Mouse (Mus musculus): ENCODE measurements at regions not wholly inside any gene's neighbourhood (a gene's known extent, or its start where the extent isn't known, plus 50 kb on each side); places are given as distances from the start of the nearest gene placed in this dataset.

DNA sequence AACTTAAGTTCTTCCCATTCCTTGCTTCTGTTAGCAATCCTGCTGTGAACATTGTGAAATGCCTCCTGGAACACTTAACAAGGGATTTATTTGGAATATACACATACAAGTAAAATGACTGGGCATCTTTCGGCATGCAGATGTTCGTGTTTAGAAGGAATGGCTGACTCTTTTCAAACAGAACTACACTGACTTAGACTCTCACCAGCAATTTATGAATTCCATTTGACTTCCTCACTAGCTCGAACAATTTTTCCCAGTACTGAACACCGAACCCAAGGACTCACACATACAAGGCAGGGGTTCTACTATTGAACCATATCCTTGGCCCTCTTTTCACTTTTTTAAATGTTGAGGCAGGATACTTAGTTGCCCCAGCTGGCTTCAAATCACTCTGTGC, 412.4 kb upstream of the Tnp1 start:
- no peak for DNase-seq

DNA sequence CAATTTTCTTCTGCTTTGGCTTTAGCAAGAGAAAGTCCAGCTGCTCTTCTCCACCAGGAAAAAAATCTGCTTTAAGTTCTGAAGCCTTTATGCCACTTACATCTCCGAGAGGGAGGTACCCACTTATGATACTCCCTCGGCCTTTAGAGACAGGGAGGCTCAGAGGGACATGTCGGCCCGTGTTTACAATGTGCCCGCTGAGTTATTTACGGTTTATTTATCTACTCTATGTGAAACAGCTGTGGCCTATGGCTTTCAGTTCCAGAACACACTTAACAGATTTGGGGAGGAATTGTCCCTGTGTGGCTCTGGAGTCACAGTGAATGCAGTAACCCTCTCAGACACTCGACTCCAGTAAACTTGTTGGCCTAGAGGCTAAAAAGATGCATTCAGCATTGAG, 409.3 kb upstream of the Tnp1 start:
- no peak for DNase-seq

DNA sequence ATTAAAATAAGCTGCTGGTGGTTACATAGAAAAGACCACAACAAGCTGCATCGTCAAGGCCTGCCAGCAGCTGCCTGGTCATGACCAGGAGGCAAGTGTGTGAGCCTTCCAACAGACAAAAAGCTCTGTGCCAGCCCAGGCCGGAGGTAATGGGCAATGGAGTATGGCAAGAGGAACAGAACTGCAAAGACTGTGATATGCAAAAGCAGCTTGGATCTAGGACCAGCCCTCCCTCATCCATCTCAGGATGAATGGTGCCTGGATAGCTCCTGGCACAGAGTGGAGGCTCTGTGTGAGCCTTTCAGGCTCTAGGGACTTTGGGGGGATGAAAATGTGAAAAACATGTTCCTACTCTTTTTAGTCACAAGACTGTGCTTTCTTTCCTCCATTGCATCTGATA, 402.5 kb upstream of the Tnp1 start:
- no peak for DNase-seq

DNA sequence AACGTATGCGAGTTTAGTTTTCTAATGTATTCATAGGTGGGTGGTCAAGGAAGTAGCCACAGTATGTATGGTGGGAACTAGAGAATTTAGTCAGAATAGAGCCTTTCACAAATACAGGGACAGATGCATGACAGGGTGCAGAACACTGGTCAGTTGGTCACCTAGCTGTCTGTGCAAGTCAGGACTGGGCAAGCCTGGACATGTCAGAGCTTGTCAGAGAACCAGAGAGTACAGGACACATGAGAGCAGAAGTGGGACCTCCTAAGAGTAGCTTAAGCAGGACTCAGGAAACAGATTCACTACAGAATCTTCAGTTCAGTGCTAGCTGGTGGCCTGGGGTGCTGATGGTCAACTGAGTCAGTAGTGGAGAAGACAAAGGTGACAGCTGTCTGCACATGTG, 395.7 kb upstream of the Tnp1 start:
- no peak for DNase-seq

DNA sequence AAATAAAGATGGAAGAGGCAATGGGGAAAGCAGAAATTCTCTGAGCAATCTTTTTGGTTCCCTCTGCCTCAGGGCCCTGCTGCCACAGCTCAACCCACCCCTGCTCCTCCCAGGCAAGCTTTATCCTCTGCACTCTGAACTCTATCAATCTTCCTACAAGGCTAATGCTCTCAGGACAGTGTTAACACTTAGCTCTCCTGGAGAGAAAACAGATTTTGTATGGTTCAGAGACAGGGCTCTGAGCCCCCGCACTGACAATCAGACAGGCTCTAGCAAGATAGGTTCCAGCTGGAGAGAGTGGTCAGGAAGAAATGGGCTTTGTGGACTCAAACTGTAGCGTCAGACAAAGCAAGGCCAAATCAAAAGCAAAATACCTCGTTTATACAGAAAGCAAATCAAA, 383.5 kb upstream of the Tnp1 start:
- no peak for DNase-seq

DNA sequence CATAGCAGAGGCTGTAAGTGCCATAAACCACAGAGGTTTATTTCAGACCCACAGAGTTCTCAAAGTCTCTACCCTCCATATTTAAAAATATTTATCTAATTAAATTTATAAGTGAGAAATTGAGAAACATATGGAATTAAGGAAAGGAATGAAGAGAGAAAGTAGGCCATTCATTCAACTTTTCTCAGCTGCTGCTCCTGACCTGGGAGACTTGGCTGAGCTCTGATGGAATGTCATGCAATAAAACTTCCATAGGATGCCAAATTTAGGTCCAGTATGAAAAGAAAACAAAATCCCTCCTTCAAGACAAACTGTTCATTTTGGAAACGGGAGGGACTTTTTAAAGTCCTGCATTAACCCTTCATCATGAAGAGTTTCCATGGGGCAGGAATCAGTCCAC, 379.3 kb upstream of the Tnp1 start:
- no peak for DNase-seq

DNA sequence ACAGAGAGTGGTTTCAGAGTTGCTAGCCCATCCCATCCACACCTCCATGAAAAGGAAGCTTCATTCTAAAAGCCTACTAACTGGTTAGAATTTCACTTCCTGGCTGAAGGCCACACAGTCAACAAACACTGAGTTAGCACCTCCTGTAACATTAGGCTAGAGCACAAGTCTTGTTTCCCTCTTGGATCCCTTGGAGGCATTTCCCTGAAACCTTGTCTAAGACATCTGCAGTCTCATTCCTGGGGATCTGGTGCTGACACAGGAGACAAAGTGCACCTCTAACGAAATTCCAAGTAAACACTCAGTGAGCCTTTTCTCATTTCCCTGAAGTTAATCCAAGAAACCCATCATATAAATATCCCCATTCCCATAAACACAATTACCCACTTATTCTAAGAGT, 378.8 kb upstream of the Tnp1 start:
- no peak for DNase-seq

DNA sequence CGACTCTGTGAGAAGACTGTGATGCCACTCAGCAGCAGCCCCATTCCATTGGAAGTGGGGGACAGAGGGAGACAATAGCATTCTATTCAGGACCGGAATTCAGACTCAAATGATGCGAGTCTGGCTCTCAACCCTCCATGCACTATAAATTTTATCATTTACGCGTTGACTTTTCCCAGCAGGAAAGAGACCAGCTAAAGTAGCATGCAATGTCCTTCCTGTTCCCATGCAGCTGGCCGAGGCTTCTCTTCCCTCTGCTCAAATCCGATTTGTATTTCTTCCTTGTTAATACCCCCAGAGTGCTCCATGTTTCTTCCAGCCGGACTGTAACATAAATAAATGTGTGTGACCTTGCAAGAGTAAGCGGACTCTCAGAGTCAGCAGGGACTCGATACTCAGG, 376.4 kb upstream of the Tnp1 start:
- DNase-seq = no peak

DNA sequence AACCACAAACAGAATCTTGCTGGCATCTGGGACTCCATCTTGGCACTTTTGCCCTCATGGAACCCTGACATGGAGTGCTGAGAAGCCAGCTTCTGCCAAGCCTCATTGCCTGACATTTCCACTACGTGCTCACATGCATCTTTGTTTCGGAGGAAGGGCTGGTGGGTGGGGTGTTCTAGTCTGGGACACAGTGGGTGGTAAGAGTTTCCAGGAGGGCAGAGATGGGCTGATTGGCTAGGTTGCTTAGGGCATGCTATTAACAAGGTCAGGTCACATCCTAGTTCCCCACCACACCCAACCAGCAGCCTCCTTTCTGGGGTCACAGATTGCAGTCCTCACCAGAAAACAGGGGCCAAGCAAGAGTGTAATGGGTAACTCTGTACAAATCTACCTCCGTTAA, 374.3 kb upstream of the Tnp1 start:
- no peak for DNase-seq

DNA sequence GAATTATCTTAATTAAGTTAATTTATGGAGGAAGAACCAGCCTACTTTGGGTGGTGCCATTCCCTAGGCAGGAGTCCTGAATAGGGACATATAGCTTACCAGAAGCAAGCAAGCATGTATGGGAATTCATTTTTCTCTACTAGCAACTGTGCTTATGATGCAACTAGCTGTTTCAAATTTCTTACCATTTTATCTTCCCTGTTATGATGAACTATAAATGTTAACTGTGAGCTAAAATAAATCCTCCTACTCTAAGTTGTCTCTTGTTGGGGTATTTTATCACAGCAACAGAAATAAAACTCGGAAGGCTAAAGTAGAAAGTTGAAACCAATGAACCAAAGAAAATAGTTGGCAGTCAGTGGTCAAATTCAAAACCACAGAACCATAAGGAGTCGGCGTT, 373.5 kb upstream of the Tnp1 start:
- no peak for DNase-seq

DNA sequence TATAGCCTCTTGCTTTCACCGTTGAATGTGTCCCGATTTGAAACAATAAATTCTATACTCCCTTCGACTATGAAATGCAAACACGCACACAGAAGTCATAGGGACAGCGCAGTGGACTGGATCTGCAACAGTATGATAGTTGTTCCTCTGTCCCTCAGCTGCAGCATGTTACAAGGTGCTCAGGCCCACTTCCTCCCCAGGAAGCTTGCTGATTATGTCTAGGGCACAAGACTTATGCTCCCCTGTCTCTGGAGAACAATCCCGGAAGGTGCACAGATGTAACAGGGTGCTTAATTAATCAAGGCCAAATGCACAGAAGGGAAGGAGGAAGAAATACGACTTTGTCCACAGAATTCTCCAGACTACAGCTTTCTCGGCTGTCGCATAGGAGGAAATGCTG, 365.9 kb upstream of the Tnp1 start:
- DNase-seq = no peak

DNA sequence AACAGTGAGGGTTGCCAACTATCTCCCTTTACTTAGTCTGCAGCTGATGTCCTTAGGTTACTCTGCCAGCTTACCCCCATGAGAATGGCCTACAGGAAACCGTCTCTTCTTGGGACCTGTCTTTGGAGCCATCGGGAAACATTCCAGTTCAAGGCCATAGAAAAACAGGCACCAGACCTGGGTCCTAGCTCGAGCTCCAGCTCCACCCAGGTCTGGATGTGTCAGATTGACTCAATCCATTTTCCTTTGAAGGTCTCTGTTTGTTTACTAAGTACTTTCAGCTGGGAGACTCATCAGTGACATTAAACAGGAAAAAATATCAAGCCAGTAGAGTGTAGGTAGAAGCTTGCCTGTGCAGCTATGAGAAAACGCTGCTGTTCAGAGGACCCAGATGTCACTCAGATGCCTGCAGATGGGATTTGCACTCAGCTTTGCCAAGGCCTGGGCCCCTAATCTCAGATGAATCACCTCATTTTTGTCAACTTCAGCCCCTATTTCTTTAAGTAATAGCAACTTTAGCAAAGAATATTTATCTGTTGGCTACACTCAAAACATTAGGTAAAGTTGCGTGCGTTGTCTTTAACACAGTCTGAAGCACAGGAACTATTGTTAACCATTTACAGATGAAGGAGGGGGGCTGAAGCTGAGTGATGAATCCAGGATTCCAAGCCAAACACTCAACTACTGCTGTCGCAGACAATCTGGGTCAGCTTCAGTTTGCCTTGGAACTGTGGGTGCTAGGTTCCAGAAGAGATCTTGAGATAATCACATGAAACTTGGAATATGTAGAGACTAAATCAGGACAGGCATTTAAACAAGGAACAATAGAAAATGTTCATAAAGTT, 359.0 kb upstream of the Tnp1 start:
- no peak for DNase-seq

DNA sequence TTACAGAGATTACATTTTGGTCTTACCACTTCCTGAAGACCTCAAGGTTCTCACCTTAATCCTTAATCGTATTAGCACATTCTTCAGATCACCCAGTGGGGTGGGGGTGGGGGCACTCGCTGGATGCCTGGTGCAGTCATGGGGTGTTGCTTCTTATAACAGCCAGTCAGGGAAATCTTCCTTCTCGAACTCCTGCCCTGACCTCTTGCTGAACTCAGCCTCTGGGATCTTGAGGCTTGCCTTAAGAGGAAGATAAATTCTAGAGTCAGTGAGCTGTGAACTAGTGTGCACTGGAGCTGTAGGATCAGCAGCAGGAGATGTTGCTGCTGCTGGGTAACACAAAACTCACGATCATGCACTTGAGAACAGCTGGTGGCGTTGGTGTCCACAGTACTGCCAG, 352.5 kb upstream of the Tnp1 start:
- no peak for DNase-seq

DNA sequence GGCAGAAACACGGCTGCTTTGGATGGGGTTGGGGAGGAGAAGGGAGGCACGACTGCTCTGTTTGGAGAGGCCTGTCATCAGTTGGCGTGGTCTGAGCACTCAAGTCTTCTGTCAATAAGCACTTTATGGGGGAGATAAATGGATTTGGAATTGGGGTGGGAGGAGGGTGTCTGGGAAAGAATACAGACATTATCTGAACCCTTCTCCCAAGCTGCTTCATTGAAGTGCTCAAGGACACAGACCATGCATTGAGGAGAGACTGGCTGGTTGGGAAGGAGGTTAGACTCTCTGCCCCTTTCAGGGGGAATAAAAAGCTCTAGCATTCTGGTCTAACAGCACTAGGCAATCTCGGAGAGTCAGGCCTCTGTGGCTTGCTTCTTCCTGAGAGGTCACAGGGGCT, 350.1 kb upstream of the Tnp1 start:
- DNase-seq = no peak

DNA sequence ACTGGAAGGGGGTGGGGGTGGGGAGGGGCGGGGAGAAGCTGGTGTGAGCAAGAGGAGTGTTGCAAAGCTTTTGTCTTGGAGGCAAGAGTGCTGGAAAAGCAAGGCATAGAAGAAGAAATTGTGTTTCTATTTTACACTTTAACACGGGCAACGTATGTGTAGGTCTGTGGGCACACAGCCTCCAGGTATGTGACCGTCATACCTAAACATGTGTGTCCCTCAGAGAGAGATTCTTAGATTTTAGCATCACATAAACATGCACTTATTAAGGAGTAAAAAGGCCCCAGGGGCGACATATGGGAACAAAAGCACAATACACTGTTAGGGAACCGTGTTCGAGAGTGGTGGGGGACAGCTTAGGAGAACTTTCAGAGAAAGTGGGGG, 348.6 kb upstream of the Tnp1 start:
- no peak for DNase-seq

DNA sequence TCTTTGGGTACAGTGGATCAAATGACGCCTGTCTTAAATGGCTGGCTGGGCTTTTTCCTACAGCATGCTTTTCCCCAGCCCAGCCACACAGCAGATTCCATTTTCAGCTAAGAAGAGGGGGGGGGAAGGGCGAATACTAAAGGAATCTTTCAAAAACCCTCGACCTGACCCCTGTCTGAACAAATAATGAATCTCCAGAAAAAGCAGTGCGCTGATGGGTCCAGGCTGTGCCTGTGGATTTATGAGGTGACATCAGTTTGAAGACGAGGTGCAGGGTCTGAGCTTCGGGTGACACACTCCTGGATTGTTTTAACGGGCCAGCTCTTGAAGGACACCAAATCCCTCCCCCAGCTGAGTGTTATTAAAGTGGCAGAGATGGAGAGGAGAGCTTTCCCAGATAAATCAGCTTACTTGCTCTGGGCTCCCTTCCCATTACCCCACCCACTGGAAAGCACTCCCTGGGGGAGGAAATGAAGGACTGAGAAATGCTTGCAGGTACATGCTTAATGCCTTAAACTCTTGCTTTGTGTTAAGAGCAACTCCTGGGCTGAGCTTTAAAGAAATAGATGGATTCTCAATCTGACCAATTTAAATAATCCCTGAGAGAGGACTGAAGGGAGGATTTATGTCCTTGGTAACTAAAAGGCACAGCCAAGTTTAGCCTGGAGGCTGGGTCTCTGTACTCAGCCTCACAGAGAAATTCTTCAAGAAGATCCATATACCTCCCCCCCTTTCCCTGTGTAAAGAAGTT, 348.0 kb upstream of the Tnp1 start:
- DNase-seq = peak; percentile 34

DNA sequence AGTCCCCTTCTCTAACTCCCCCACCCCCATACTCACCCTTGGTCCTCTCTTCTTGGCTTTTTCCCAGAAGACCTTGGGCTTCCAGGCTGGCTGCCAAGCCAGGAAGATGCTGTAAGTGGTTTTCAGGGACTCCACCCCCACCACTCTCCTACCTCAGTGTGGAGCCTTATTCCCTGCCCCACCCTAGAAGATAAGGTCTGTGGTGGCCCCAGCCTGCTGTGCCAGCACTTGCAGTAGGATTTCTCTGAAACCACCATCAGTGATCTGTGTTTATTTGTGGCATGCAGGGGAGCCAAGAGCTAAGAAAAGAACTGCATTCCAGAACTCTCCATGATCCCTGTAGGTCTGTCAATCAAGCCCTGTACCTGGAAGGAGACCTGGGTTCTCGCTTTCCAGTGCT, 346.4 kb upstream of the Tnp1 start:
- peak; percentile 68 for DNase-seq

DNA sequence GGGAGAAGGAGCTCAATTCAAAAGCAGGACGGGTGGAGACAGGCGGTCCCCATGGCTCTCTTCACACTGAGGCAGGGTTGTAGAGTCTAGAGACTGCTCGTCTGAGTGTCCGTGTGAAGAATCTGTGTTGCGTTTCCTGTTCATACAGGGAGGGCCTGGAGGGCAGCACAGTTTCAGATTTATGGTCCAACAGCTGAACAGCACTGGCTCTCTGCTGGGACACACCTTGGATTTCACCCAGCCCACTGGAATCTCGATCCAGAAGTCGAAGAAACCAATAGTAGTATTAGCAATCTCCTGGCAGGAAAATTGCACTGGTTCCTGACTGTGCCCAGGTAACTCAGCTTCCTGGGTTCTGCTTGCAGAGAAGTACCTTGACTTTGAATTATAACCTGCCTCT, 345.6 kb upstream of the Tnp1 start:
- no peak for DNase-seq

DNA sequence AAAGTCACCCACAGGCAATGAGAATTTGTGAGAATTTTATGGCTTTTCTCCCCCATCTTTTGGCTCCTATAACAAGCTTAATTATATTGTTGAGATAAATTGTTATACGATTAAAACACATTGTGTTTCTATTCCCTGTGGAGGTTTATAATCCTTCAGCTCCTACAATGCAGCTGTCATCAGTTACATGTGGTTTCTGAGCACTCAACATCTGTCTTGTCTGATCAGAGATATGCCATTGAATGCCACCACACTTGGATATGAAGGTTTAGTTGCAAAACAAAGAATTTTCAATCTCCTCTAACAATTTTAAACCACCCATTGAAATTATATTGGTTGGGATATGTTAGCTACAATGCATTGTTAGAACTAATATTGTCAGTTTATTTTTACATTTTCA, 338.7 kb upstream of the Tnp1 start:
- no peak for DNase-seq

DNA sequence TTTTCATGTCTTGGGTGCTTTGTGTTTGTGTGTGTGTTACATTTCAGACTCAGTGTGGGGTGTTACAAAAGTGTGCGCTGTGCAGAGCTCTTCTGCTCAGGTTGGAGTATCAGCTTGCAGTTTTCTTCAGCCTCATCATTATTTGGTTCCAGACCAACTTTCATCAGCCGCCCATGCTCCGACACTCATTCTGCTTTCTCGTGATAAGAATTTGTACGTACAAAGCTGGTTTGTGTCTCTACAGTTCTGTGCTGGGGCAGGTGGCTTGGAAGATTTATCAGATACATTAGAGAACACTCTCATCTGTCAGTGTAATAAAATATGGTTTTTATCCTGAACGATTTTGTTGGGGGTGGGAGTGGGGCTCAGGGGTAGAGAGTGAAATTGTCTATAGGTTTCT, 332.8 kb upstream of the Tnp1 start:
- no peak for DNase-seq

DNA sequence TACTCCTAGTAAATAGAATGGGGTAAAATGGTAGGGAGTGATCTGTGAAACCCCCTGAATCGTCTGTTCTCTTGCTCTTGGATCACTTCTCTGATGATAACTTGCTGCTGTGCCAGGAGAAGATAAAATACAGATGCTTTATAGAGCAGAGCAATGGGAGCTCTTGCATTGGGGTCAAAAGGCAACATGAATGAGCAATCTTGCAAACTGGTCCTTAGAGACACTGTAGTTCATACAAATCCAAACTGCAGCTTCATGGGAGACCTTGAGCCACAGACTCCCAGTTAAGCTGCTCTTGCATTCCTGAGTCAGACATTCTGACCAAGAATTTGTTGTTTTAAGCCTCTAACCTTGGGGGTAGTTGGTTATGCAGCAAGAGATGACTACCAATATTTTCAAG, 328.9 kb upstream of the Tnp1 start:
- no peak for DNase-seq

DNA sequence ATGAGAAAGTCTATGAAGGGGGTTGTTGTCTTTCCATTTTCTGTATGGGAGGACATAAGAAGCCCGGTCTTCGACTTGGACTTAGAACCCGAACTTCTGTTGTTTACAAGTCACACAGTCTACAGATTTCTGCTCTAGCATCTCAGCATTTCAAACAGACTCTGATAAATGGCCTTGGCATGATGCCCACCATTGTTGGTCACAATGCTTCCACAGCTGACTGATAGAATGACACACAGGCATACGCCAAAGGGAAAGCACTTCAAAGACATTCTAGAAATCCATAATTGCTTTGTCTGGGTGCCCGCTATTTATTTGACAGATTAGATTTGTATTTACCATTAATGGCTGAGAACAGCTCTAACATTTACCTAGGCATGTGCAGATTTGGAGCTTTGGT, 326.2 kb upstream of the Tnp1 start:
- no peak for DNase-seq

DNA sequence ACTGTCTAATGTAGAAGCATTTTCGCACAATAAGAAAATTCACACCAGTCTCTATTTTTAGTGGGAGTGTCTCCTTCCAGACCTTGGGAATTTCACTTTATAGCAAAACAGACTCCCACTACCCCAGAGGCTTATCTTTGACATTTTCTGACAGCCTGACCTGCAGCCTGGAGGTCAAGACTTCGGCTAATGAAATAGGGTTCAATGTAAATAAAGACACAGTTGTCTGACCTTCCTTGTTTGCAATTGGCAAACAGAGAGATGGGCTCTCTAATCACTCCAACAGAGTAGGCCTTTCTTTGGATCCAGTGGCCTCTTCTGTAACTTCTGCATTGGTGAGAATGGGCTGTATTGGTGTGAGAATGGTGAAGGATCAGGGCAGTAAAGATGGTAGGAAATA, 321.7 kb upstream of the Tnp1 start:
- DNase-seq = no peak

DNA sequence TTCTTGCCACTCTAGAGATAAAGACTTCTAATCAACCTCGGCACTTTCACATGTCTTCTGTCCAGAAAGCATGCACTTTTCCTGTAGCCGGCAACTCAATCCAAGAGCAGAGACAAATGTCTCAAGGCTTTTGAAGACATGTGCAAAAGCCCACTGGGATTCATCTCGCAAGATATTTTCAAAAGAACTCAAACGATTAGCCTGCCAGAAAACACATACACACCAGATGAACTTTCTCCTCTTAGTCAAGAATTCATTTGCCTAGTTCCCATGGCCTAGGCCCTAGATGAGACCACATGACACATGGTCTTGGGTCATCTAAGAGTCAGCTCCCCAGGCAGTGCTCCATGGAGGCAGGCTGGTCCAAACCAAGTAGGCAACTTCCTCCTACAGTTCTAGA, 293.8 kb upstream of the Tnp1 start:
- DNase-seq = no peak

DNA sequence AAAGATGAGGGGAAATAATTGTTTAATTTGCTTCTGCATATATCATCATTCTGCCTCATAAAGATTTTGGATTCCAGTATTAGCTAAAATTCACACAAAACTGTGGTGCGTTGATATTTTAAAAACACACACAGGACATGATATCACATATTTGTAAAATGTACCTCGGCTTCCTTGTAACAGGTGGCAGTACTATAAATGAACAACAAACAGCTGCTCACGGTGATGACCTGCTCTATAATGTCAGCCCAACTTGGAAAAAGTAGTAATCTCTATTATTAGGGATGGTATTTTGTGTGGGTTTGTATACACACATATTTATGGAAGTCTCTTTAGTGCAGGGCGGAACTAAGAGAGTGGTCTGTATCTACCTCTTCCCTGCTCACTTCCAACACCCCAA, 292.7 kb upstream of the Tnp1 start:
- no peak for DNase-seq
